Mouse (Mus musculus): Measurements from ENCODE around the gene Gm45062.

Gm45062 gene

DNA sequence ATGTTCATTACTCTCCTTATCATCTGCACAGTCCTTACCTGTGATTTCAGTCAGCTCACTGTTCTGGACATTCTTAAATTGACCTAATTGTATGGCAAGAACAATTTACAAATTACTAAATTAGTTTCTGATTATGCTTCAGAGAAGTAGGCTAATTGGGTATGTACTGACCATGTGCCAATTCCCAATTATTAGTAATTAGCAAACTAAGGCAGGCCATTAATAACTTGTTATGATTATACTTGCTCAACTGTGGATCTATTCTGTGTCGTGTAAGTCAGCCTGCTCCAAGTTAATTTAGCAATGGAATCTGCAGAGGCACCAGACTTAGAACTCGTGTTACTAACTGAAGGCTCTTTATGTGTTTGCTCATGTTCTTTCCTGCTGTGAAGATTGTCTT, 113.8 kb downstream of the Gm45062 start:
- peak; percentile 72 for DNase-seq

DNA sequence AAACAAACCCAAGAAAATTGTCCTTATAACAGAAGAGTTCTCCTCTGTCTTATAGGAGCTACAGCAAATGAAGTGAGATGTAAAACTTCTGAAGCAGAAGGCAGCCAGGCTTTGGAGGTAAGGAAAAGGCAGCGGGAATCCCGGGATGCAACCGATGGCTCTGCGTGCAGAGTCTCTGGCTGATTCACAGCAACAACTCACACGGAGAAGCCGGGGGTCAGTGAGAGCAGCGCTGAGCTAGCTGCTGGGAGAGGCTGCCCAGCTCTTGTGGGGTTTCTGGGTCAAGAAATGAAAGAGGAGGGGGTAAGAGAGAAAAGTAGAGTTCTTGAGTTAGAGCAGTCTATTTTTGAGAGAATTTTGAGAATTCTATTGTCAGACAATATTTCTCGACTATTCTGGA, 114.6 kb downstream of the Gm45062 start:
- DNase-seq = peak; percentile 46

DNA sequence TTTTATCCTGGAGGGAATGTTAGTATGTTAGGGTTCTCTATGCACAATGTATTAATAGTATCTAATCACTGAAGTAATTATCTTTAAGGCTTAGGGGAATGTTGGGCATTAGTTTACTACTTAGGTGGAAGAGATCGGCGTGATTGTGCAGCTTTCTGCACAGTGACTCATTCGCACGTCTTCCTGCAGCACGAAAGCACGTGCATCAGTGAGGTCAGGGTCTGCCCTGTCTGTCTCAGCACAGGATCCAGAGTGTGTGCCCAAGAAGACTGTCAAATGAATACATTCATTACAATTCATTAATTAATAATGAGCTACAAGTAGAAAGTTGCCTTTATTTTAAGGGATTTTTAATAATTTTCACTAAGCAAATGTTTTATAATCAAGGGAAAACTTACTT, 115.0 kb downstream of the Gm45062 start:
- DNase-seq = peak; percentile 33

DNA sequence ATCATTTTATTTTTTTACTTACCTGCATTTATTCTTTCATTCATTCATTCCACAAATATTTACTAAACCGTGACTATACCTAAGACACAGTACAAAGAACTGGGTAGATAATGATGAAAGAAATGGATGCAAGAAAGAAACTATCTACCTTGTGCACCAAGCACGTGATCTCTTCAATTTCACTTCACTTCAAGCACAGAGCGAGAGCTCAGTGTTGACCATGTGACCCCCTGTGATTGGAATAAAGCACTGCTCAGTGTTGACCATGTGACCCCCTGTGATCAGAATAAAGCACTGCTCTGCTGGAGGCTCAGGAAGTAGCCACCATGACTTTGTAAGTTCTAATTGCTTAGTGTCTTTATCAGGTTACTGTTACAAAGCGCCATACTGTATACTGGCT, 115.5 kb downstream of the Gm45062 start:
- DNase-seq = peak; percentile 13

DNA sequence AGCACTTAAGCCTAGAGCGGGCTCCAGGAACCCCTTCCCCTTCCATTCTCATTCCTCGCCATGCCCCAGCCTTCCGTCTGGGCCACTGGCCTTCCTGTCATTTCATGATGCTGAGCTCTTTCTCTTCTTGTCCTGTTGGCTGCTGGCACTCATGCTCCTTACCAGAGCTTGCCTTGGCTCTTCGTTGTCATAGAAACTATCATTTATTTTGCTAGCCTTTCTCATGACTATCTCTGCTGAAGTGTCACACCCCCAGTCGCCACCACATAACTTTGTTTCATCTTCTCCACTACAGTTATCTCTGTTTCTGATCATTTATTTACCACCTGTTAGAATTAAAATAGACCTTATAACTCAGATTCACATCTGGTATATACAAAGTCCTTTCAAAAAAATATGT, 117.1 kb downstream of the Gm45062 start:
- DNase-seq = no peak

DNA sequence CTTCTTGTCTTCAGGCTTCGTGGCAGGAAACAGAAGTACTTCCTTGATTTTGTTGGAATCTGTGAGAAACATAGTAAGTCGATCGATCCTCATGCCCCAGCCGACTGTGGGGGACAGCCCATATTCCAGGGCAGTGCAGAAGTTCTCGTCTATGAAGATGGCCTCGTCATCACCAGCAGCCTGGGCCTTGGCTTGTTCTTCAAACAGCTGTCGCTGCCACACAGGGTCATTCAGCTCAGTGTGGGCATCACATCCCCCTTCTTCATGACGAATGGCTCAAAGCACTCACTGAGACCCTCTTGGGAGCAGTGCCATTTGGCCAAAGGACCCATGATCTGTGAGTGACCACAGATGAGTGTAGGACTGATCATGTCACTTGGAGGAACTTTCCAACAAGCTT, 118.4 kb downstream of the Gm45062 start:
- DNase-seq = no peak

DNA sequence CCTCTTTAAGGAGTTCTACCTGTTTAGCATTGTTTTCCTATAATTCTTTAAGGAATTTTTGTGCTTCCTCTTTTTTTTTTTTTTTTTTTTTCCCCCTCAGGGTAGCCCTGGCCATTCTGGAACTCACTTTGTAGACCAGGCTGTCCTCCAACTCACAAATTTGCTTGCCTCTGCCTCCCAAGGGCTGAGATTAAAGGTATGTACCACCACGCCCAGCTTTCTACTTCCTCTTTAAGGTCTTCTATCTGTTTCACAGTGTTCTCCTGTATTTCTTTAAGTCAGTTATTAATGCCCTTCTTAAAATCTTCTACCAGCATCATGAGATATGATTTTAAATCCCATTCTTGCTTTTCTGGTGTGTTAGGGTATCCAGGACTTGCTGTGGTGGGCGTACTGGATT, 130.1 kb downstream of the Gm45062 start:
- no peak for DNase-seq

DNA sequence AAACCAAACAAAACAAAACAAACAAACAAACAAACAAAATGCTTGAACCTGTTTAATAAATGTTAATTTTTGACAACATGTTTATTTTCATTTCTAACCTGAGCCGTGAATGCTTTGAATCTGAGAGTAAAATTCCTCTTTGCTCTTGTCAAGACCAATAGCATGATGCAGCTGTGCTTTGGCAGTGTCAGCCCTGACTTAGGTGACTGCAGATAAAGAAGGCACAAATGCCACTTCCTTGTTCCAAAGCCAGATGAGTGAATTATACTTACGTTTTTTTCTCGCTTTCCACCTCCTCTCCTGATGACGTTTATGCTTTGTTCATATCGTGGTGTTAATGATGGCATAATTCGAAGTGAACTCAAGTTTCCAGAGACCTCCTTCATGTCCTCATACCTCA, 131.0 kb downstream of the Gm45062 start:
- no peak for DNase-seq

DNA sequence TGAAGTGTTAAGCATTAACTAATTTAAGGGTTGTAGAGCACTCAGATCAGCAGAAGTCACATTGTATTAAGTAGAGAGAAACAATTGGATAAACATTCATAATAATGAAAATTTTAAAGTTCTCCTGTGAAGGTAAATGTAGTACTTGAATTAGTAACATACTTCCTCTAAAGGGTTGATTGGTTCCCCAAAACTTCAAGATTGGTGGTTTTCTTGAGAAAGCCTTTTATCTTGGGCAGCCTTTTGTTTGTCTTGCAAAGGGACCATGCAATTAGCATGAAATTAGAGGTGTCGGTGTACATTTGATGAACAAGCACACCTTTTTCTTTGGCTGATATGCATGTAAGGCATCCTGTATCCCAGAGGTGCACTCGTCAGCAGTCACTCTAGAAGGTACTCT, 131.7 kb downstream of the Gm45062 start:
- no peak for DNase-seq

DNA sequence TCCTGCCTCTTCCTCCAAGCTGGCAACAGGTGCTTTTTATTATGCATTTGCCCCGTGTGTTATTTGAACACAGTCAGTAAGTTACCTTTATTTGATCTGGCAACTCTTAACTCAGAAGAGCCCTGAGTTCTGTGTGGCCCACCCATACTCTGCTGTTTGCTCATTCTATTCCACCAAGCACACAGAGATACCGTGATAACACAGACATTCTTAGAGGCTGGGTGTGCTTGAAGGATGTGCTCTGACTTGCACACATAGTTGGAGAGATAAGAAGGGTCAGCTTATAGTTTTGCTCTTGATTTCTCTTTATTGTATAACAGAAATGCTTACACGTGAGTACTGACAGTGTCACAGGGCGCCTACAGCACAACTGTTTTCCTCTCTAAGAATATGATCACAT, 133.8 kb downstream of the Gm45062 start:
- DNase-seq = no peak

DNA sequence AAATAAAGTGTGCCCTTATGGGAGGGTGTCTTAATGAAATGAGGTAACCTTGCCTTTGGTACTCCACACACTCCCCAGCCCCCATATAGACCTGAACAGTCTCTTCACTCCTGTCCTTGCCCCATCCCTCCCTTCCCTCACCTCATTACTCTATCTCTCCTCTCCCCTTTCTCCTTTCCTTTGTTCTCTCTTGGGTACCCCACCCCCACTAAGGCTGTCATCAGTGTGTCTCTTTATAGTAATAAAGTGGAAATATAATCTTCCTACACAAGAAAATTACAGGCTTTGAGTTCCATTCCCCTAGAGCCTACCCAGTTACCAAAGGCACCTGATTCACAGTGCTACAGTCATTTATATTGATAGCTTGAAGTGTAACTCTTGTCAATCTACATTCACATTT, 134.8 kb downstream of the Gm45062 start:
- no peak for DNase-seq

DNA sequence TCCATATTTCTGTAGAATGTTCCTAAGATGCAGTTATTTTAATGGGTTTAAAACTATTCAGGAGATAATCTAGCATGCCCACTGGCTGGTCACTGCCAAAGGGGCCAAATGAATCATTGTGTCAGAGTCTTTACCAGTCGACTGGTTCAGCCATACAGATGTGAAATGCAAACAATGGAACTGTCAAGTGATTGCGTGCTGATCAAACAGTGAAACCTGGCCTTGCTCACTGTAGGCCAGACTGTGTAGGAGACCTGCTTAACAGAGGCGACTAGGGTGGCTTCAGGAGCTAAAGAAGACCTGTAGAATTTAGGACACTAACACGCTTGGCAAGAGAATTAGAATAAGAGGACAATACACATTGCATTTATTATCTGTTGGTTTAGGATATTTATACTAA, 135.8 kb downstream of the Gm45062 start:
- no peak for DNase-seq

DNA sequence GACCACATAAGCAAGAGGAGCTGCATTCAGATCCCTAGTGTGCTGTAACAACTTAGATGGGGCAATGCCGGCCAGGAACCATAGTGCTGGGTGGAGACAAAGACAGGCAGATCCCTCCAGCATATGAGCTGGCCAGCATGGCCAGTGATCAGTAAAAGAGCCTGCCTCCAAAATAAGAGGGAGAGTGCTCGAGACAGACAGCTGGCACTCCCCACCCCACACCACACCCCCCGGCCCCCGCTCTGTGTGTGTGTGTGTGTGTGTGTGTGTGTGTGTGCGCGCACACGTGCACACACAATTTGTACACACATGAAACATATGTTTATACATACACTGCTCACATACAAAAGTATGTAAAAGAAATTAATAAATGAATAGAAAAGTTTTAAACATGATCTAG, 138.0 kb downstream of the Gm45062 start:
- no peak for DNase-seq

DNA sequence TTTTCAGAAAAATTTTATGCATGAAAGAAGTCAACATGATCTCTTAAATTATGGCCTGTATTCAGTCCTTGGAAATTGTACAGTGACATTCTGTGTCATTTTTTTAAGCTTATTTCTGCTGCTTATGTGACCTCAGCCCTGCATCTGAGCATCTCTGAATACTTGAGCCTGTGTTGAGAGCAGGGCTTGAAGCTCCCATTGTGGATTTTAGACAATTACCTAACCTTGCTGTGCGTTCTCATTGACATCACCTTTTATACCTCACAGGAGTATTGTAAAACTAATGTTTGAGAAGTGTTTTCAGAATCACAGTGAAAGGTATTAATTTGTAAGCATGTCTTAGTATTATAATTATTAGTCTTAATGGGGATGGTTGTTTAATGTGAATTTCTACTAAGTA, 140.5 kb downstream of the Gm45062 start:
- DNase-seq = no peak

DNA sequence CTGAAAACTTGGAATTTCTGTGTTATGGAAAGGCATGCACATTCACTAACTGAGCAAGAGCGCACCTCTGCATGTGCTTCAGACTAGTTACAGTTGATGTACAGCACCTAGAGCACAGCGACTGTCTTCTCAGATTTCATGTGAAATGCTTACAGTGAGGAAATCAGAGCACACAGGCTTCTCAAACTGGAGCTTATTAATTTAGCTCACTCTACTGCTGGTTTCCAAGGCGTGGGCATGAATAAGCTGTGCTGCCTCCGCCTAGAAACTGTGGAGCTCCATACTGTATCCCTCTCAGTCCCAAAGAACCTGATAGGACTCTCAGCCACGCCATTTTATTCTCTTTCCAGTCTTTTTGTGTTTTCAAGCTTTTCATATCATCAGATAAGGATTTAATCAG, 143.9 kb downstream of the Gm45062 start:
- no peak for DNase-seq

DNA sequence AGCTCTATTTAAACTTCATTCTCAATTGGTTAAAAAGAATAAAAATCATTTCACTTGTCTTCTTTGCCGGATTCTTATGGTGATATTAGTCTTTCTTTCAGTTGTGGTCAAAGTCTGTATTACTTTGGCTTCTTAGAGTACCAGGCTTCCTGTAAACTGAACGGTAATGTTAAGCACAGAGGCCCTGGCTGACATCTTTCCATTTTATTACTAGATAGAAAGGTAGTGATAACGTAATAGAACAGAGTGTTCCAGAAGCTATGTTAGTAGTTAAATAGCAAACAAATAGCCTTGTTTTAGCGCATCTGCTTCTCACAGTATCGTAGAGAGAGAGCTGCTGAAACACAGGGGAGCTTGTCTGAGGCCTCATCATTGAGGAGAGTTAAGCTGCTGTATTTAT, 146.6 kb downstream of the Gm45062 start:
- DNase-seq = no peak

DNA sequence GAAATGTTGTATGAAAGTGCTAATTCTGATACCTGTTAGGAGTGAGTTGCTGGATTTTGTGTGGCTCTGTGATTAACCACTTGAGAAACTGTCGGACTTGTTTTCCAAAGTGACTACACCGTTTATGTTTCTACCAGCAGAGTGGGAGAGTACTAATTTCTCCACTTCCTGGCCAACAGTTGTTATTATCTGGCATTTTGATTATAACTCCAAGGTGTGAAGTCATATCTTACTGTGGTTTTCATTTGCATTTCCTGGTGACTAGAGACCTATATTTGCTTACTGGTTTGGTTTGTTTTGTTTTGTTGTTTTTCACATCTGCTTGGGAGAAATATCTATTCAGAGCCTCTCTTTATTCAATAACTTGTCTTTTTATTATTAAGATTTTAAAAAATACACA, 149.1 kb downstream of the Gm45062 start:
- no peak for DNase-seq

DNA sequence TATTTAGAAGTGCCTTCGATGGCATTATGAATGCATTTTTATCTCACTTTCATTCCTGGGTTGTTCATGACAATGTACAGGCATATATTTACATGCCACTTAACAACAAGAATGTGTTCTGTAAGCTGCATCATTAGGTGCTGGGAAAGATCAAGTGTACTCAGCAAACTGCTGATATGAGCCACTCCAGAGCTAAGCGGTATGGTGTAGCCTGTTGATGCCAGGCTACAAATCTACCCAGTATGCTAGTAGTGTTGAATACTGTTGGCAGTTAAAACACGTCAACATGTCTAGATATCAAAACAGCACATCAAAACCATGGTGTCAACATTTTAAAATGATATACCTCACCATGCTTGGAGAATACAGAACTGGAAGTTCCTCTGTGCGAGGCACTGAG, 150.6 kb downstream of the Gm45062 start:
- DNase-seq = no peak

DNA sequence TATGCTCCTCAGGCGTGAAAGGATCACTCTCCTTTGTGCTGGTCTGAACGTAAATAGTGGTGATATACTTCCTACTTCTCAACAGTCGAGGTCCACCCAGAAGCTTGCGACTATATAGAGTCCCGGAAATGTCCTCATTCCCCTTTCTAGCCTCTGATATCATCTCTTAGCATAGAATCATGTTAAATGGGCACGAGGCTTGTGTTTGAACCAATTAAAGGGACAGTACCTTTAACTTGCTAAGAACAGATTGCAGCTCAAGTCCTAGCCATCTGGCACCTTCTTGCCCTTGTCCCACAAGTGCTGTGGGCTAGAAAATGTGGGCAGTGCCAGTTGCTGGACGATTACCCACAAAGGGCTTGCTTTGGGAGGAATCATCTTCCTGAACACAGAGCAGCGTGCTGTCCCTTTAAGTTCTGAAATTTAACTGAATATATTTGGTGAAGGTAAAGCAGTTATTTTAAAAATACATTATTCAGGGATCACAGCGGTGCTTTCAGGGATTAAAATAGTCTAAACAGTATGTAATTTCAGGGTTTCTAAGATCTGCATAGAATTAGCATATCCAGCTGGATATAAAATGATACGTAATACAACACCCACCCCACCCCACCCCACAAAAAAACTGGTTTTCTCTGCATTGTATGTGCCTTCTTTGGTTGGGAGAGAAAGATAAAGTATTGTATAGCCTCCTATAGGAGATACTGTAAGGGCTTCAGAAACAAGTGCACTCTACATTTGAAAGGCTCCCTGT, 153.8 kb downstream of the Gm45062 start:
- DNase-seq = peak; percentile 70

DNA sequence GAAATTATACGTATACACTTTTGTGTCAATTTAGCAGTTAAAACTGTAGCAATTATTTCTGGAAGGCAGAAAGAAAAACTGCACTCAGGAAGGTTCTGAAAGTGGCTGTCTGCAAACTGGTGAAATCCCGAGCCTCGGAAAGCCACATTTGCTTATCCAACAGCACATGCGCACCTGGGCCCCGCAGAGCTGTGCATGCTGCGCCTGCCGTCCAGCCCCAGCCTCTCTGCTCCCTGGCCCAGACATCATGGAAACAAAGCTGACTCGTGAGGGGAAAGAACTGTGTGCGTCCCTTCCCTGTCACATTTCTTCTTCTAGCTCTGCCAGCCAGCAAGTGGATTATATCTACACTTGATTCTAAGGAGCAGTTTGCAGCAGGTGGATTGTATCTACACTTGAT, 154.8 kb downstream of the Gm45062 start:
- peak; percentile 23 for DNase-seq

DNA sequence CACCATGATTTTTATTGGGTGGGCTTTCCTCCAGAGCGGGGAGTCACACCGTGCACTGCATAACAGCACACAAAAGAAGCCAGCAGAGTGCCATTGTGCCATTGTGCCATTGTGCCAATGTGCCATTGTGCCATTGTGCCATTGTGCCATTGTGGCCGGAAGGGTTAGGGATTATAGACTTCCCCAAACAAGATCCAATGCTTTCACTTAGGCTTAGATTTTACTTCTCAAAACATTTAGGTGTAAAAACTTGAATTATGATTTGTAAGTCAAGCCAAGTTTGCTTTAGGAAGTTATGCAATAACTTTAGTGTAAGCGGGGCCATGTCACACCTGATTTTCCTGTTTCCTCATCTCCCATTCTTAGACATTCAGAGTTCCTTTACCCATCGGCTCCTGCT, 156.6 kb downstream of the Gm45062 start:
- DNase-seq = no peak

DNA sequence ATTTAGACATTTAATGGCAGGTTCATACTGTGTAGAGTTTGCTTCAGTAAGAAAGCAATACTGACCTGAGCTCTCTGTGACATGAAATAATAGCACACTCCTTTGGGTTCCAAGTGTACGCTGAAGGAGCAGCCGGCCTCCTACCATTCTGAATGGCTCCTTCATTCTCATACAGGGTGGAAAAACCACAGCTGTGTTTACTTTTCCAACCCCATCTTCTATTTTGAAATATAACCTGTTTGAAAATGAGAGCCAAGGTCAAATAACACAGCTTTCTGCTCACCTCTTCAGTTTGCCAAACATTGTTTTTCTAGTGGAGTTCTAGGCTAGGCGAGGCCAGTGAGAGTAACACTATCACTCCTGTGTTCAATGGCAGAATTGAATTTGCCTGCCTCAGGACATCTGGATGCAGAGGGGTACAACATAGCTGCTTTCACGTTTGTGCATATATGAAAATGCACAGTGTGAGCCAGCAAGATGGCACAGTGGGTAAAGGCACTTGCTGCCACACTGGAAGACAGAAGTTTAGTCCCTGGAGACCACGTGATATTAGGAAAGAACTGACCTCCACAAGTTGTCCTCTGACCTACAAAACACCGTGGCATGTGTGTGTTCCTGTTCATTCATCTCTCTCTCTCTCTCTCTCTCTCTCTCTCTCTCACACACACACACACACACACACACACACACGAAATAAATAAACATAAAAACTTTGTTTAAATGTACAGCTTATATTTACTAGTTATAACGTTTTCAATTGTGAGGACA, 157.7 kb downstream of the Gm45062 start:
- no peak for DNase-seq

DNA sequence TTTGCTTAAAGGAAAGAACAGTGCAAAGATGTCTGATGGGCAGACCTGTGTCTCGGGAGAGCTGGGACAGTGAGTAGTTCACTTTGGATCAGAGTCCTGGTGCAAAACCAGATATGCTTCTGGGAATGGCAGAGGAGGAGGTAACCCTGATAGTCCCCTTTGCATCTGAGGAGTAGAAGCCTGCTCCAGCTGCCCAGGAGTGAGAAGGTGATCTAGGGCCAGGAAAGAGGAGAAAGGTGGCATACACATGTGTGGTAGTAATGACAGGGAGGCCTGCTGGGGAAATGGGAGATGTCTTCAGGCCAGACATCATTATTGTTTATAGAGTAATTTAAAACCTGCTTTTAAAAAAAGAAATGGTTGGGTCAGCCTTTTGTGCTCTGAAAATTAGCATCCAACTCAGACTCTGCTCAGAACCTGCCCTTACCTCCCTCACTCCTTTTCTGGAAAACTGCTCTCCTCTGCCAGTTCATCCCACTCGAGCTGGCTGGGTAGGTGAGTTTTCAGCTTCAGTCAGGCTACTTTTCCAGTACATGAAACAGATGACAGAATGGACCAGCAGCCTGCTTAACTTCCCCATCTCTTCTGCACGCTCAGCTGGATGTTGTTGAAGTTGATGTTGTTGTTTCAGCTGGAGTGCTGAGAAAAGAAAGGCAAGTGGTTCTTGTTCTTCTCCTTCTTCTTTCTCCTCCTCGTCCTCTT, 160.4 kb downstream of the Gm45062 start:
- no peak for DNase-seq

DNA sequence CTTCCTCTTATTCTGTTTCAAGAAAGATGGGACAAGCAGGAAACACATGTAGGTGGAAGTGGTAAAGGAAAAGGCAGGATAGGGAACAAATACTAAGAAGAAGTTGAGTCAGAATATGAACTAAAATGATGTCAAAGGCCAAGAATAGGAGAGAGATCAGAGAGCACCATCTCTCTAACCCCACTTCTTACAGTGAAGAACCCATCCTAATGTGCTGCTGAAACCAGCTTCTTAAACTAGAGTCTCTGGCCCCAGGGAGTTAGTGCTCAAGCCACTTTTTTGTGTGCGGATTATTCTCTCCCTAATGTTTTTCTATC, 160.9 kb downstream of the Gm45062 start:
- DNase-seq = no peak
